Mouse (Mus musculus): Measurements from ENCODE around the gene Fam189a1.

DNA sequence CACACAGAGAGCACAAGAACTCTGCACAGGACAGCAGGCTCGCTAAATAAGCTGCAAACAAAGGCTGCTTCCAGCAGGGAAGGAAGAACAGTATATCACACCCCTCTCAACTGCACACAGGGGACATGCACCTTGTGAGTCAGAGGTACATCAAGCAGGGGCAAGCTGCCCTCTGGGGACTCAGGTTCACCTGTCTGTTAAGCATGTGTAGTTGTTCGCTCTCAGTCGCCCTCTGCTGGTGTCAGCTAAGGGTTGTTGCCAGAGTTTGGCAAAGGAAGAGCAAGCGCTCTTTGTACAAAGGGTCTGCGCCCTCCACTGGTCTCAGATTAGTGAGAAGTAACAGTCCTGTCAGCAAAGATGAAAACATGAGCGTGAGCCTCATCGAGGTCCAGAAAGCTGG, 426.6 kb downstream of the Fam189a1 start:
- TF ChIP-seq MXI1 (IDR thresholded peaks at IDR 0.05; ENCODE audit: low read depth, low read length) (no peak), CTCF (conservative IDR thresholded peaks at IDR 0.05 in 1 of 2, IDR thresholded peaks at IDR 0.05 in 1 of 2; ENCODE audit: low read depth in 2 of 2, low read length in 2 of 2) (peak; percentile 51 to 77; a peak in 3 of 4 replicates), POLR2A (IDR thresholded peaks at IDR 0.05; ENCODE audit: low read depth, low read length) (no peak), E2F4 (IDR thresholded peaks at IDR 0.05; ENCODE audit: insufficient replicate concordance, low read depth, low read length) (no peak), EP300 (IDR thresholded peaks at IDR 0.05; ENCODE audit: low read length) (no peak), SIN3A (IDR thresholded peaks at IDR 0.05; ENCODE audit: low read length) (no peak), RAD21 (IDR thresholded peaks at IDR 0.05; ENCODE audit: low read depth, low read length) (peak; percentile 41)
